Mouse (Mus musculus): Measurements from ENCODE around the gene Prkaa1.

Prkaa1 gene

GRCm38 (mm10) chr15:5143361-5144020 is at the start of gene Prkaa1:
Gene Prkaa1, plus strand, starts transcription at chr15:5143861.
- DNase-seq, result peak; percentile 98

- DNase-seq, result no peak
Measured at GRCm38 (mm10) chr15:5095534-5096301, 47.9 kb upstream of the Prkaa1 start.

GRCm38 (mm10) chr15:5097376-5097775 is 46.3 kb upstream of the Prkaa1 start:
- peak; percentile 48 for DNase-seq

GRCm38 (mm10) chr15:5102312-5102711 is 41.3 kb upstream of the Prkaa1 start:
- peak; percentile 56 for DNase-seq

- DNase-seq, result peak; percentile 65
Measured at GRCm38 (mm10) chr15:5105891-5106290, 37.8 kb upstream of the Prkaa1 start.

- DNase-seq, result peak; percentile 55
Measured at GRCm38 (mm10) chr15:5106293-5106692, 37.4 kb upstream of the Prkaa1 start.

- DNase-seq, result peak; percentile 89
Measured at GRCm38 (mm10) chr15:5107686-5108654, 35.7 kb upstream of the Prkaa1 start, which contains the start of gene Card6. Gene Card6, minus strand, starts transcription at chr15:5108539.

GRCm38 (mm10) chr15:5108655-5109040 is 35.0 kb upstream of the Prkaa1 start:
- peak; percentile 79 for DNase-seq

- DNase-seq, result peak; percentile 85
Measured at GRCm38 (mm10) chr15:5112651-5113050, 31.0 kb upstream of the Prkaa1 start.

GRCm38 (mm10) chr15:5115173-5115572 is 28.5 kb upstream of the Prkaa1 start:
- peak; percentile 70 for DNase-seq

GRCm38 (mm10) chr15:5116270-5117030 is 27.2 kb upstream of the Prkaa1 start, which contains the start of gene Rpl37:
Gene Rpl37, plus strand, starts transcription at chr15:5116645.
- DNase-seq, result peak; percentile 100

- DNase-seq, result peak; percentile 87
Measured at GRCm38 (mm10) chr15:5117031-5117601, 26.5 kb upstream of the Prkaa1 start.

GRCm38 (mm10) chr15:5118626-5119025 is 25.0 kb upstream of the Prkaa1 start:
- peak; percentile 67 for DNase-seq

GRCm38 (mm10) chr15:5119192-5119591 is 24.5 kb upstream of the Prkaa1 start:
- DNase-seq, result peak; percentile 55

GRCm38 (mm10) chr15:5119707-5120106 is 24.0 kb upstream of the Prkaa1 start:
- peak; percentile 33 for DNase-seq

- peak; percentile 71 for DNase-seq
Measured at GRCm38 (mm10) chr15:5121535-5122313, 21.9 kb upstream of the Prkaa1 start.

GRCm38 (mm10) chr15:5126456-5126855 is 17.2 kb upstream of the Prkaa1 start:
- DNase-seq, result no peak

- DNase-seq, result no peak
Measured at GRCm38 (mm10) chr15:5127487-5127886, 16.2 kb upstream of the Prkaa1 start.

- peak; percentile 49 for DNase-seq
Measured at GRCm38 (mm10) chr15:5128176-5128940, 15.3 kb upstream of the Prkaa1 start.
